Mouse (Mus musculus): Measurements from ENCODE around the gene Kpna6.
A peak's percentile ranks its signal among the peaks of the same experiment; 100 is the strongest.

The Kpna6 gene

GRCm38 (mm10) chr4:129648656-129649055 is 23.9 kb downstream of the Kpna6 start:
- no peak for DNase-seq (ENCODE audit: inconsistent ontology term)

- DNase-seq (ENCODE audit: inconsistent ontology term) = no peak
Observed at GRCm38 (mm10) chr4:129645204-129645603, 27.4 kb downstream of the Kpna6 start.

DNA sequence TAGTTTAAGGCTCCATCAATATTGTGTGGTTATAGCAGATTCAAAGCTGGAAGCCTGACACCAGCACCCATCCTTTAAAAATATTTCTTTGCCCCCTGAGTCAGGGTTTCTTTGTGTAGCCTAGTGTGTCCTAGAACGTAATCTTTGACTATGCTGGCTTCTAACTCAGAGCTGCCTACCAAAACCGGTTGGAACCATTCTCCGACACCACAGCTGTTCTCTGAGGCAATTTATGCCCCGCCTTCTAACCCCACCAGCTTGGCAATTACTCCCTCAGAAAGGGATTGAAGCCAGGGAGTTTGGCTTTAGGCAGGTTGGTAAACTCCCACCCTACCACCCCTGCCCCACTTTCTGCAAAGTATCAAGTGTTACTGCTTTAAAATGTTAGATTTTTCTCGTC is 30.8 kb downstream of the Kpna6 start:
- peak; percentile 11 for DNase-seq (ENCODE audit: inconsistent ontology term)

GRCm38 (mm10) chr4:129640638-129641467 is 31.7 kb downstream of the Kpna6 start, which contains the start of gene Txlna:
Gene Txlna, minus strand, starts transcription at chr4:129641065.
- DNase-seq (ENCODE audit: inconsistent ontology term) = peak; percentile 99

- no peak for DNase-seq (ENCODE audit: inconsistent ontology term)
Observed at GRCm38 (mm10) chr4:129640101-129640637, 32.4 kb downstream of the Kpna6 start.

DNA sequence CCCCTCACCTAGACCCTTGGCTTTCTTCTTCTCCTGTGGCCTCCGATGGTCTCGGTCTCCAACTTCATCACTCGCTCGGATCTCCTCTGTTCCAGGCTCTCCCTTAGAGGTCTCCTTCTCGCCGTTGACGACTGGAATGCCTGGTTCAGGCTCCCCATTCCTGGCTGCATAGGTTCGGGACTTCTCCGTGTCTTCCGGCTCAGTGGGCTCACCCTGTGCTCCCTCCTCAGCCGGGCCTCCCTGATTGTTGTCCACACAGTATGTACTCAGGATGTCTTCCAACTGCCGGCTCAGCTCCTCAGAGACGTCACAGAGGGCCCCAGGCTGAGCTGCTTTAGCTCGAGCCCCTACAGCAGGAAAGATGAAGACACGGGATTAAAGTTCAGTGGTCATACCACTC is 33.3 kb downstream of the Kpna6 start:
- DNase-seq (ENCODE audit: inconsistent ontology term) = no peak

GRCm38 (mm10) chr4:129633852-129634251 is 38.7 kb downstream of the Kpna6 start:
- DNase-seq (ENCODE audit: inconsistent ontology term) = no peak

GRCm38 (mm10) chr4:129631867-129632266 is 40.7 kb downstream of the Kpna6 start:
- DNase-seq (ENCODE audit: inconsistent ontology term) = no peak

GRCm38 (mm10) chr4:129630944-129631343 is 41.6 kb downstream of the Kpna6 start:
- no peak for DNase-seq (ENCODE audit: inconsistent ontology term)

GRCm38 (mm10) chr4:129626035-129626434 is 46.5 kb downstream of the Kpna6 start:
- no peak for DNase-seq (ENCODE audit: inconsistent ontology term)

DNA sequence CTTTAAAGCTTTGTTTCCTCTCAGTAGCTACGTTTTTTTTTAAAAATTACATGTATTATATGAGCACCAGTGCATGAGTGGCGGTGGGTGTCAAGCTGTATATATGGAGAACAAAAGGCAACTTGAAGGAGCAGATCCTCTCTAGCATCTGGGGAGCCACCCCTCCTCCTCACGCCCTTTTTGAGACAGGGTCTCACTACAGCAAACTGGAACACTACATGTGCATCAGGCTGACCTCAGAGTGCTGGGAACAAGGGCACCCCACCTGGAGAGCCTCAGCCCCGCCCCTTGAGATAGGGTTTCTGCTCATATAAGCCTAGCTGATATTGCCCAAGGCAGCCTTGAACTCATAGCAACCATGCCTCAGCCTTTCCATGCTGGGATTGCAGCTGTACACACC is 47.1 kb downstream of the Kpna6 start:
- no peak for DNase-seq (ENCODE audit: inconsistent ontology term)

DNA sequence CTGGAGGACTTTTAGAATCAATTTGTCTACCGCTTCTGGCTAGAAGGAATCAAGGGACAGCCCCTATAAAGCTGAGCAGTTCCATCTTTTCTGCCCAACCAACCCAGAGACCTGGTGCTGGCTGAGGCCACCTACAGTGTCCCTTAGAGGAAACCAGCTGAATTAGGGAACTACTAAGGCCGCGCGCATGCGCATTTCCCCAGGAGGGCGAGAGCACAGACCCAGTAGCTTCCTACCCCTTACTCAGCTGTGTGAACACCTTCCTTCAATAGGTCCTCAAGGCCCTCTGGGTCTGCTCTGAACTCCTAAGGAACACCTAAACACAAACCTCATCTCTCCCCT is 47.6 kb downstream of the Kpna6 start:
- DNase-seq (ENCODE audit: inconsistent ontology term) = peak; percentile 60

GRCm38 (mm10) chr4:129624281-129625028 is 48.1 kb downstream of the Kpna6 start:
- DNase-seq (ENCODE audit: inconsistent ontology term) = peak; percentile 97

DNA sequence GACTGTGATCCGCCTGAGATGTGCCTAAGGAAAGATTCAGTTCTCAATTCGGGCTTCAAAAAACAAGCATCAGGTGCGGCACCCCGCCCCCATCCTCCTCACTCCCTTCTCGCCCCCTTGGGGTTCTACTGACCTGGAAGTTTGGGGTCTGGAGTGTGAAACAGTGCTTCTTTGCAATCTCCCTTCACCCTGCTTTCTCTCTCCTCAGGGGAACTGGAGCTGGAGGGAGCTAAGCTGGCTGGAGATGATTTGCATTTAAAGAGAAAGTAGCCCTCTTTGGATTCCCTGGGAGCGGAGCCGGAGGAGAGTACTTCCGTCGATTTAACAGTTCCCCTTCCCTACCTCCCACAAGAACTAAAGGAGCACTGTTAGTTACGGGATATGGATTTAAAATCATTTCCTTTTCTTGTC is 48.9 kb downstream of the Kpna6 start, which contains the start of gene Ccdc28b:
Gene Ccdc28b (minus strand): TSS at position 267 of the 411 bp plus-strand sequence.
- DNase-seq (ENCODE audit: inconsistent ontology term) = no peak

DNA sequence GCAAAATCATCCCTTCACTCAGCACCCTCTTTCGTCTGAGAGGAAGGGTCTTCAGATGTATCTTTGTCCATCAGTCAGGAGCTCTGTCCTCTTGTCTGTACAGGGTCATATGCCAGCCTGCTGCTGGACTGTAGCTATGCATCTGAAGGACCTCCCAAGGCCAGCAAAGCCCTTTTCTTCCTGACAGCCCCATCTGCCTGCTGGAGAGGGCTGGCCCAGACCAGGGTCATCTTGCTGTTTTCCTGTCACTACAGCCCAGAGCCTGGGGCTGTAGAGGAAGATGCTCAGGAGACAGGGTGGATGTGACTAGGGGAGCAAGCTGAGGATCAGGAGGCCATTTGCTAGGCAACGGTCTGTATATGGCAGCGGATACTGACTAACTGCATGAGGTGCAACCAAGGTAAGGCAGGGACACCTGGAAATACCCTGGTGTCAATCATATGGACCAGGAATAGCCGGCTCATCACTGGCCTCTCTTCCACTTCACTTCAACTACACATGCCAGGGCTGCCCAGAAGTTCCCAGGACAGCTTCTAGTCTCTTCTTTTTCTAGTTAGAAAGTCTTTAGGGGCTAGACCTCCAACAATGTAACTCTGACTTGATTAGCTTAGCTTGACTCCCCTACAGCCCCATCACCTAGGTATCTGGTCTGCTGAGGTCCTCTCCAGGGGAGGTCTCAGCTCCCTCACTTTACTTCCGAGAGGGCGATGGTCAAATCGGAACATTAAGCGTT is 49.6 kb downstream of the Kpna6 start:
- no peak for DNase-seq (ENCODE audit: inconsistent ontology term)

- no peak for DNase-seq (ENCODE audit: inconsistent ontology term)
Observed at GRCm38 (mm10) chr4:129622120-129622802, 50.3 kb downstream of the Kpna6 start.

- no peak for DNase-seq (ENCODE audit: inconsistent ontology term)
Observed at GRCm38 (mm10) chr4:129621283-129621841, 51.2 kb downstream of the Kpna6 start.

DNA sequence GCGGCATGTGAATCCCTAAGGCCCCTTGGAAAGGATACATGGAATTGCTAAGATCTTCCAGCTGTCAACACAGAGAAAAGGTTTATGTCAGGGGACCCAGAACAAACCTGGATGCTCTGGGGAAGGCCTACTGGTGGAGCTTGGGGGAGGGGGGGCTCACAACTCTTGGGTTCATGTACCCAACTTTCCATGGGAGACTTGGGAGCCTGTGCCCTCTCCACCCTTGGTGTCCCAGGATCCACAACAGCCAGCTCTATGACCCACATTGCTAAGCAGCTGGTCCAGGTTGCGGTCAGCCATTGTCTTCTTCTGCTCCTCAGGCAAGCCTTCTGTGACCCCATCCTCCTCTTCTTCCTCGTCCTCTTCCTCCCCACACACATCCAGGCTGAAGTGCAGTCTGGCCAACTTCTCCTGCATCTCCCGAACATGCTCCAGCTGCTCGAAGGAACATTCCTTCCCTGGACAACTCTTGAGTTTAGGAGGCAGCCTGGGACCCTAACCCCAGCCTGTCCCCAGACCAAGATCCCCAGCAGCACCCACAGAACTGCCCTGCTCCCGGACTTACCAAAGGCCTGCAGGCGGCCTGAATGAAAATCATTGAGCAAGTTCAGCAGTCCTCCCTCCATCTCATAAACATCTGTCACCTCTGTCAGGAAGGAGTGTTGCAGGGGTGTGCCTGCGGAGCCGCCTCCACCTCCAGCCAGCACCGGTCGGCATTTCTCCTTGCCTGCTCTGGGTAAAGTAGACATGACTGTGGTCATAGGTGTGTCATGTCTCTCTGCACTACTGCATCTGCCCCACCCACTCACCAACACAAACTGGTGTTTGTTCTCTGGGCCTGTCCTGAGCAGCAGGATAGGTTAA is 51.9 kb downstream of the Kpna6 start:
- DNase-seq (ENCODE audit: inconsistent ontology term) = no peak

DNA sequence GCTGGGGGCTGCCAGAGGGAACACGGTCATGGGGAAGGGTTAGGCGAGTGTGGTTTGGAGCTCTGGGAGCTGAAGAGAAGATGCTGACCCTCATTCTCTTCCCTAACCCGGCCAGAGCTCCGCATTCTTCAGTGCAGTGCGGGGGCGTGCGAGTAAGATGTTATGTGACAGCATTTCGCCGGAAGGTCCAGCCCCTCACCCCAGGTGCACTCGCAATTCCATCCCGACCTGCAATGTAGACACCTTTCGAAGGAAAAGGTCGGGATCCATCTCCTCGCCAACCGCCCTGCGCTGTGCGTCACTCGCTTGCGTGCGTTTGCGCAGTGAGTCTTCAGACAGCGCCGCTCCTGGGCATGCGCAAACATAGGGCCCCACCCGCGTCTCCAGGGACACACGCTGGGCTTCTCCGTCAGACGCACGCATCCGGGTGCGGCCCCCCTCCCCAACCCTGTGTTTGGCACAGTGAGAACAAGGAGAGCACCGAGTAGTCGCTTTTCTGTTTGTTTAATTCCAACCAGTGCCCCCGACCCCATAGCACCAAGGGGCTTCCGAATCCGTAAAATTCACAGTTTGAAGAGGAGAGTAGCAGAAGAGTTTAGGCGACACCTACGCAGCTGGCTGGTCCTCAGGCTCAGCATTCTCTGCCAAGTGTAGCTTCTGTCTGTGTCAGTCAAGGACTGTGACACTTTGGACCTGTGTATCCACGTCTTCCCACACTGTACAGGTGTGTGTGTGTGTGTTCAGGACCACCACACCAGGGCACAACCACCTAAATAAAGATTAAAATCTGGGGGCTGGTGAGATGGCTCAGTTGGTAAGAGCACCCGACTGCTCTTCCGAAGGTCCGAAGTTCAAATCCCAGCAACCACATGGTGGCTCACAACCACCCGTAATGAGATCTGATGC is 53.5 kb downstream of the Kpna6 start, which contains the start of gene Iqcc:
Gene Iqcc (minus strand): TSS at position 314 of the 906 bp plus-strand sequence.
- DNase-seq (ENCODE audit: inconsistent ontology term) = peak; percentile 94
